Mouse (Mus musculus) spleen, postnatal 10 days (tissue): ENCODE measurements around the gene Irf2bpl.

Source experiments
- DNase-seq, 2 experiments: peaks; one replicate each; pipeline ENCODE4 v3.0.0; 2021 to 2022; ENCODE audit warnings: low spot score in 2 of 2

Gene Irf2bpl

GRCm38 (mm10) chr12:86884197-86885058, at the start of gene Irf2bpl:
TSS of gene Irf2bpl (minus strand) at chr12:86884798.
- peak; percentile 67 to 93 for DNase-seq

GRCm38 (mm10) chr12:86932575-86932952, 48.0 kb upstream of the Irf2bpl start:
- no peak for DNase-seq

GRCm38 (mm10) chr12:86931919-86932574, 47.4 kb upstream of the Irf2bpl start:
- DNase-seq: no peak

- DNase-seq: no peak
Observed at GRCm38 (mm10) chr12:86930934-86931729, 46.5 kb upstream of the Irf2bpl start.

GRCm38 (mm10) chr12:86923837-86924236, 39.2 kb upstream of the Irf2bpl start:
- peak; percentile 63 to 76 for DNase-seq

GRCm38 (mm10) chr12:86918983-86919722, 34.6 kb upstream of the Irf2bpl start:
- DNase-seq: no peak

GRCm38 (mm10) chr12:86918361-86918967, 33.9 kb upstream of the Irf2bpl start:
- DNase-seq: no peak

GRCm38 (mm10) chr12:86916796-86917573, 32.4 kb upstream of the Irf2bpl start:
- no peak for DNase-seq

- DNase-seq: no peak
Observed at GRCm38 (mm10) chr12:86915617-86916016, 31.0 kb upstream of the Irf2bpl start.

DNA sequence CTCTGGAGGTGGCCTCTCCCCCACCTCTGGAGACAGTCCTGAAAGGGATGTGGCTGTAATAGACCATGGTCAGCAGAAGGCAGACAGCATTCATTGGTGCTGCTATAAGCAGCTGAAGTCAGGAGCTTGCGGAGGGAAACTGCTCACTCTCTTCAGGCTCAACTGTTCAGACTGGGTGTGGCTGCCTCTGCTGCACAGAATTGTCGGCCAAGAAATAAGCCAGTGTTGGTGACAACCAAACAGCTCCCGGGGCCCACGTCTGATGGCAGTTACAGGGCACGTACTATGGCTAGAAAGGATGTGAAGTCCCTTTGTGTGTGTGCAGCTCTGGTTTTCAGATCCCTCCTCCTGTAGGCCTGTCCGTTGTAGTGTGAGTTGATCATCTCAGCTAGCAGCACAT, 30.2 kb upstream of the Irf2bpl start:
- DNase-seq: no peak

- DNase-seq: no peak
Observed at GRCm38 (mm10) chr12:86914351-86914750, 29.8 kb upstream of the Irf2bpl start.

DNA sequence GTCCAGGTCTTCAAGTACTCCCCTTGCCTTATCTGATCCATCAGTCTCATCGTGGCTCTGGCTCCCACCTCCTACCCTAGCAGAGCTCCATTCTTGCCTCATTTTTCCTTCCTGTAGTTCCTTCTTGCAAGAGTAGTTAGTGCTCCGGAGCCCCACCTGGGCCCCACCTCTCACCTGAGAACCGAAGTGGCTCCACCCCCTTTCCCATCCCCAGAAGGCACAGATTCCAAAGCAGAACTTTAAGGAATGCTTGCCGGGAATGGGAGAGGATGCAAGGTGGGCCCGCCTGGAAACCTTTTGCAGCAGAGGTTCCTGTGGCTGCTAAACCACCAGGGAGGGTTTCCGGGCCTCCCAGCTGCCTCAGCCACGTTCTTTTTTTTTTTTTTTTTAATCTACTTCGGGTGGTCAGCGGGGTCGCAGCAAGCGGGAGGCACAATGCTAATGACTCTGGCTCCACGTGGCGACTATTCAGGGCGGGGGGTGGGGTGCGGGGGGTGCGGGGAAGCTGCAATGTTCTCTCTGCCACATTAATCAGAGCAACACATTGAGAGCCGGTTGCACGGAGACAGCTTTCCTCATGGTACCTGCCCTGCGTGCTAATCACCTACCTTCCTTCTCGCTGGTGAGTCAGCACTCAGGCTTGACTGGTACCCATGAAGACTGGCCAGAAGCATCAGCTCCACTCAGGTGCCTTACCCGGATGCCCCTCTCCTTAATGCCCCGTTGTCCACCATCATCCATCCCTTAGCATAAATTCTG, 27.9 kb upstream of the Irf2bpl start:
- DNase-seq: no peak

DNA sequence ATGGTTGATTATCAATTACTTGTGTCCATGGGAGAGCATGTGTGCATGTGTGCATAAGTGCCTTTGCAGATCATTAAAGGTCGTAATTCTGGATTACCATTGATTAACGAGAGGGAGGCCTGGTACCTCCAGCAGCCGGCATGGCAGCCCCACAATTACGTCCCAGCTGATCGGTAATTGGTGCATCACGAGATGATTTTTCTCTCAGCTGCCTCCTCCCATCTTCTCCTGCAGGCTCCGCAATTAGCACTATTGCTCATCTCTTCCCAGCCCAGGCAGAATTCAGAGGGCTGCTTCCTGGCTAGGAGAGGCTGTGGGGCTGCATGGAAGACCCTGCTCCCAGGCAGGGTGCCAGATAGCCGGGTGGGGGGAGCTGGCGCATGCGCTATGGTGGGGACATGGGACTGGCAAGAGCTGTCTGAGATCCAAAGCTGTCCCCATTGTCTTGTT, 26.9 kb upstream of the Irf2bpl start:
- no peak for DNase-seq

DNA sequence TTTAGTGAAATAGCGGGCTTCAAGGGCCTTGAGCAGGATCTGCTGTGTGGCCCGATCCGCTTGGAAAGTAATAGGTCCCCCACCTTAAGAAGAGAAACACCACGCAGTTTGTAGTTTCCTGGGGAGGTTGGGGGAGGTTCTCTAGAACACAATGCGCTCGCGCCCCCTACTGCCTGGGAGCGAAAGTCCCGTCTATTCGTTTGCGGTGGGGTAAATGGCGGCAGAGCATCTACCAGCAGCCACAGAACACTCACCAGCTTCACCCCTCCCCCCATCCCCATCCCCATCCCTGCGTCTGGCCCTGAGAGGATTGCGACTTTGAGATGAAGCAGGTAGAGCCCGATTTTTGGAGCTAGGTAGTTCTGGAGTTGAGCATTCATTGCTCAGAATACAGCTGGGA, 21.8 kb upstream of the Irf2bpl start:
- DNase-seq: peak; percentile 75 to 90

DNA sequence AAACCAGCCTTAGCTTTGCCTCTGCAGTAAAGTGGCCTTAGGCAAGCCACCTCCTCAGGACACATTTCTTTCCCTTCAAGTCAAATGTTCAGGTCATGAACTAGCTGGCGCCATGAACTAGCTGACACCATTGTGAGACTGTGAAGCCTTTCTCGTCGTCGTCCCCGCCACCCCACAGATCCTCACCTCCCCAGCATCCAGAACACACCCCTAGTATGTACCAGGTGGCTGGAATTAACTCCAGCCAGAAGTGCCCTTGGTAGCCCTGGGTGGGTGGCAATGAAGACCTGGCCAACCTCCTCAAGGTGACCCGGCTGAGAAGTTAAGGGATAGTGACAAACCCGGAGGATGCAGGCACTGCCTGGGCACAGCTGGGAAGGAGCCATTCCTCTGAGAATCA, 21.3 kb upstream of the Irf2bpl start:
- DNase-seq: no peak

- DNase-seq: peak; percentile 52 to 75
Observed at GRCm38 (mm10) chr12:86905203-86905602, 20.6 kb upstream of the Irf2bpl start.

DNA sequence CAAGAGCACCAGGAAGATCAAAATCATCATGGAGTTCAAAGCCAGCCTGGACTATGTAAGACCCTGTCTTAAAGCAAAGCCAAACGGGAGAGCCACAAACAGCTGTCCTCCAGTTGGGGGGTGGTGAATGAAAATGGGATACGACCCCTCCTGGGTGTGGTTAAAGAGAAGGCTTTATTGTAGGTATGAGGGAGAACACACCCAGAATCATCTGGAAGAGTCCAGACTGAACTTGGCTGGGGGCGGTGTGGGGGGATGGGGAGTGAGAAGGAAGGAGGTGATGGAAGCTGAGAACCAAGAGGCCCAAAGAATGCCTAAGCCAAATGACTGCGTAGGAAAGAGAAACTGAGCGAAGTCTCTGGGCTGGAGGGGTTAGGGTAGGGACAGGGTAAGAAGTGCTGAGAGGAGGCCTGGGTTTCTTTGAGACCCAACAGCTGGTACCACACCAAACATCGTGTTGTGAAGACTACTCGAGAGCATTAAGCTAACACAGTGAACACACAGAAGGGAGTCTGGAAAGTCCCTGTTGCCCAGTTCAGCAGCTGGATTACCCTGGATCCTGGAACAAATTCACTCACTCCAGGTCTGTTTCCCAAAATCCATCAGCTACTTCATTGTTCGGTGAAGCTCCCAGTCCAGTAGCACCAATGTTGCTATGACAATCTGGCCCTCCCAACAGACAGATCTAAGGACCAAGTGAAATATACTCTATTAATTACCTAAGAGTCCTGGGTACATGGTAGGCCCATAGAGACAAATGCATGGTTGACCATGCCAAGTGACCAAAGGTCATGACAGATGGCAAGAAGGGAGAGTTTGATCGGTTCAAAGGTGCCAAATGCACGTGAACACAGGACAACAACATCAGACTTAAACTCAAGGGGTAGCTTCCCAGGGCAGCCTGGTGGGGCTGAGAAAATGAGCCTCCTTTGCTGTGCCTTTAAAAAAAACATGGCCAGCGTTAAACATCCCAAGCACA, 19.5 kb upstream of the Irf2bpl start:
- no peak for DNase-seq

DNA sequence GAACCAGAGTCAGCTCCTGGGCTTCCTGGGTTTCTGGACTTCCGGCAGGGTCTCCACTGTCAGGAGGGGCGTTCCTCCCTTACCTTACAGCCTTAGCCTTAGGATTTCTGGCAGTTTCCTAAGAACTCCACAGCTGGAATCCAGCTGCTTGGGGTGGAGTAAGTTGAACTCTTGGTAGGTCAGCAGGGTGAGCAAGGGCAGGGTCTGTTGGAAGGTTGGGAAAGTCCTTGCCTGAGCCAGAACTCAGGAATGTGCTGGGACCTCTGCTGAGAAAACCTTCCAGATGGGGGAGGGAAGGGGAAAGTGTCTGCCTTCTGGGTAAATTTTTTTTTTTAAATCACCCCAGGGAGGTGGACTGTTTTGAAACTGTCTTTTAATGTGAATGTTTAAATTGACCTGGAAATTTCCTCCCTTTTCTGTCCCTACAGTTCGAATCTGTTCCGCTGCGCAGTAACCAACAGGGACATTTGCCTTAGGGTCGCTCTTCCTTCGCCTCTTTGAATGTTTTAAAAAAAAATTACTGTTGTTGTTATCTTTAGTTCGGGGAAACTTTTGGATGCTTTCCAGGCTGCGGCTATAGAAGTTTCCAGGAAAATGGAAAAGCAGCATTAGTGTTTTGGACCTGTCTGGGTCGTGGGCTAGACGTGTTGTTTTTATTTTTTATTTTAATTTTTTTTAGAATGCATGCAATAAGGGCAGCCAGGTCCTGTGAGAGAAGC, 15.0 kb upstream of the Irf2bpl start:
- DNase-seq: no peak
